Comparison of ENCODE assay signal across 14 mouse cellular contexts in genomic region chr7:92981864-92982263, GRCm38 (mm10).
DNase-seq lines count a peak whose midpoint lies in the region; ATAC-seq and TF ChIP-seq lines count a peak whose summit lies in the region.
"Had no signal": no experiment of that assay in that cellular context is flagged by ENCODE, and none has a peak within 500 bp of the region (broad histone marks: within the 10 kb centered on the region; RNA-seq: fewer than 3 reads in every experiment).

No protein-coding gene starts in this region.

- peak; percentile 58 for TF ChIP-seq POLR2A in heart, adult 2 months (IDR thresholded peaks at IDR 0.05; ENCODE audit: insufficient read depth, low read depth, low read length)

- no peaks in the 10 kb centered on the region; the same call in 1 of the 2 replicates for H3K79me2 ChIP-seq in heart, adult 2 months (replicated peaks; ENCODE audit: control insufficient read depth, insufficient read depth, low read length)

- ATAC-seq in lung, postnatal 0 days = no peak; the same call in 1 of the 2 replicates
- ATAC-seq in heart, embryonic 15.5 days (replicated peaks; ENCODE audit: insufficient number of reproducible peaks, insufficient read depth, low FRiP score, low read depth) = 0 out of 2 replicates have a peak, but pooled peaks have one; percentile 50
- no peak for ATAC-seq in liver, embryonic 11.5 days (replicated peaks; ENCODE audit: low FRiP score)
- ATAC-seq in stomach, postnatal 0 days (ENCODE audit: low FRiP score, low TSS enrichment) = no peak
- ATAC-seq: forebrain, embryonic 16.5 days; hindbrain, embryonic 16.5 days had no signal

- 33% methylated on average over 2 of the region's 2 CpGs for WGBS in heart, adult 2 months
- WGBS in heart, embryonic 10.5 days = 68% methylated on average over 2 of the region's 2 CpGs
- WGBS in lung, postnatal 0 days = 28% methylated on average over 2 of the region's 2 CpGs
- 27% methylated on average over 2 of the region's 2 CpGs for WGBS in heart, embryonic 15.5 days
- 76% methylated on average over 2 of the region's 2 CpGs for WGBS in liver, embryonic 11.5 days
- WGBS in stomach, postnatal 0 days = 41% methylated on average over 2 of the region's 2 CpGs

- TF ChIP-seq CTCF in heart, adult 2 months (IDR thresholded peaks at IDR 0.05) = no peak
- TF ChIP-seq CTCF in lung, postnatal 0 days (IDR thresholded peaks at IDR 0.05) = no peak
- TF ChIP-seq CTCF in stomach, postnatal 0 days (IDR thresholded peaks at IDR 0.05; ENCODE audit: low read depth) = no peak

- peaks cover 3% of the 10 kb centered on the region for H3K4me1 ChIP-seq in heart, adult 2 months (ENCODE audit: control insufficient read depth, insufficient read depth, low read length)
- H3K4me1 ChIP-seq in heart, embryonic 10.5 days = no peaks in the 10 kb centered on the region
- no peaks in the 10 kb centered on the region for H3K4me1 ChIP-seq in lung, postnatal 0 days (ENCODE audit: insufficient read depth, low read depth, low read length)
- H3K4me1 ChIP-seq in heart, embryonic 15.5 days (replicated peaks) = no peaks in the 10 kb centered on the region
- no peaks in the 10 kb centered on the region for H3K4me1 ChIP-seq in liver, embryonic 11.5 days (replicated peaks; ENCODE audit: control insufficient read depth, insufficient read depth, low read length)
- no peaks in the 10 kb centered on the region for H3K4me1 ChIP-seq in stomach, postnatal 0 days (replicated peaks; ENCODE audit: control insufficient read depth, insufficient read depth)
- H3K4me1 ChIP-seq: lung, embryonic 15.5 days had no signal

- TF ChIP-seq EP300 in heart, adult 2 months (IDR thresholded peaks at IDR 0.05; ENCODE audit: insufficient read depth, low read depth, low read length) = peak; percentile 89; the same call in 1 of the 2 replicates
- TF ChIP-seq EP300 in lung, postnatal 0 days (IDR thresholded peaks at IDR 0.05) = no peak
- TF ChIP-seq EP300 in stomach, postnatal 0 days (optimal IDR thresholded peaks at IDR 0.05) = no peak

- H3K27ac ChIP-seq in heart, adult 2 months = peak overlapping the region; percentile 80
- no peak overlapping the region for H3K27ac ChIP-seq in heart, embryonic 10.5 days
- no peak overlapping the region for H3K27ac ChIP-seq in lung, postnatal 0 days (ENCODE audit: low read length)
- no peak overlapping the region for H3K27ac ChIP-seq in heart, embryonic 15.5 days
- H3K27ac ChIP-seq in liver, embryonic 11.5 days (ENCODE audit: low read depth, low read length) = no peak overlapping the region
- no peak overlapping the region for H3K27ac ChIP-seq in stomach, postnatal 0 days (replicated peaks)
- H3K27ac ChIP-seq: kidney, postnatal 0 days; lung, embryonic 15.5 days; neural tube, embryonic 13.5 days had no signal

- peaks cover 5% of the 10 kb centered on the region; the same call in 1 of the 2 replicates for H3K36me3 ChIP-seq in heart, adult 2 months (ENCODE audit: control insufficient read depth, insufficient read depth, low read length)
- H3K36me3 ChIP-seq in heart, embryonic 10.5 days = no peaks in the 10 kb centered on the region
- no peaks in the 10 kb centered on the region for H3K36me3 ChIP-seq in lung, postnatal 0 days (ENCODE audit: insufficient read depth, low read length)
- no peaks in the 10 kb centered on the region for H3K36me3 ChIP-seq in heart, embryonic 15.5 days
- H3K36me3 ChIP-seq in liver, embryonic 11.5 days (ENCODE audit: control insufficient read depth, insufficient read depth, low read length) = no peaks in the 10 kb centered on the region
- no peaks in the 10 kb centered on the region for H3K36me3 ChIP-seq in stomach, postnatal 0 days (ENCODE audit: control insufficient read depth, insufficient read depth, low read length)
- H3K36me3 ChIP-seq: lung, embryonic 15.5 days; neural tube, embryonic 13.5 days had no signal

- DNase-seq in heart, adult 2 months = peak; percentile 64 to 81
- no peak for DNase-seq in heart, embryonic 10.5 days (ENCODE audit: low spot score)
- DNase-seq in lung, postnatal 0 days (ENCODE audit: low spot score) = peak; percentile 23
- DNase-seq in lung, postnatal 25 days (ENCODE audit: low spot score) = no peak
- DNase-seq in liver, embryonic 11.5 days (ENCODE audit: low spot score) = no peak
- no peak for DNase-seq in stomach, postnatal 0 days (ENCODE audit: low spot score)
- DNase-seq: thymus, adult 18-20 months had no signal

- no peak overlapping the region for H3K4me2 ChIP-seq in lung, postnatal 0 days (replicated peaks; ENCODE audit: low read depth, low read length)
- H3K4me2 ChIP-seq in heart, embryonic 15.5 days = no peak overlapping the region
- no peak overlapping the region for H3K4me2 ChIP-seq in liver, embryonic 11.5 days
- no peak overlapping the region for H3K4me2 ChIP-seq in stomach, postnatal 0 days (replicated peaks; ENCODE audit: low read depth)
- H3K4me2 ChIP-seq: lung, embryonic 15.5 days; neural tube, embryonic 13.5 days had no signal

- H3K4me3 ChIP-seq in heart, adult 2 months = peak overlapping the region; percentile 41
- H3K4me3 ChIP-seq in heart, embryonic 10.5 days = no peak overlapping the region
- no peak overlapping the region for H3K4me3 ChIP-seq in lung, postnatal 0 days (ENCODE audit: low read depth, low read length)
- H3K4me3 ChIP-seq in heart, embryonic 15.5 days = no peak overlapping the region
- H3K4me3 ChIP-seq in liver, embryonic 11.5 days (ENCODE audit: low read depth, low read length) = no peak overlapping the region
- no peak overlapping the region for H3K4me3 ChIP-seq in stomach, postnatal 0 days (ENCODE audit: low read depth, low read length)
- H3K4me3 ChIP-seq: erythroblast, embryonic 14.5 days; lung, embryonic 15.5 days; neural tube, embryonic 13.5 days had no signal

- H3K27me3 ChIP-seq in heart, adult 2 months (ENCODE audit: control insufficient read depth, insufficient read depth, low read length) = no peaks in the 10 kb centered on the region
- H3K27me3 ChIP-seq in heart, embryonic 10.5 days (ENCODE audit: insufficient read depth, poor library complexity, severe bottlenecking) = no peaks in the 10 kb centered on the region
- H3K27me3 ChIP-seq in lung, postnatal 0 days (replicated peaks; ENCODE audit: insufficient read depth, low read length) = no peaks in the 10 kb centered on the region
- H3K27me3 ChIP-seq in heart, embryonic 15.5 days = no peaks in the 10 kb centered on the region
- H3K27me3 ChIP-seq in liver, embryonic 11.5 days (replicated peaks; ENCODE audit: control insufficient read depth, insufficient read depth, low read length) = no peaks in the 10 kb centered on the region
- H3K27me3 ChIP-seq in stomach, postnatal 0 days (ENCODE audit: control insufficient read depth, insufficient read depth, low read length) = no peaks in the 10 kb centered on the region
- H3K27me3 ChIP-seq: lung, embryonic 15.5 days; neural tube, embryonic 13.5 days had no signal

- no peak overlapping the region for H3K9ac ChIP-seq in heart, adult 2 months (ENCODE audit: low read depth, low read length)
- H3K9ac ChIP-seq in lung, postnatal 0 days (replicated peaks; ENCODE audit: low read depth) = no peak overlapping the region
- H3K9ac ChIP-seq in heart, embryonic 15.5 days = no peak overlapping the region
- no peak overlapping the region for H3K9ac ChIP-seq in liver, embryonic 11.5 days (ENCODE audit: low read depth, low read length)
- no peak overlapping the region for H3K9ac ChIP-seq in stomach, postnatal 0 days (ENCODE audit: low read length)
- H3K9ac ChIP-seq: lung, embryonic 15.5 days; neural tube, embryonic 13.5 days had no signal

- no peaks in the 10 kb centered on the region for H3K9me3 ChIP-seq in heart, embryonic 10.5 days
- H3K9me3 ChIP-seq in lung, postnatal 0 days (ENCODE audit: low read length) = no peaks in the 10 kb centered on the region
- H3K9me3 ChIP-seq in heart, embryonic 15.5 days (replicated peaks) = no peaks in the 10 kb centered on the region
- H3K9me3 ChIP-seq in liver, embryonic 11.5 days (ENCODE audit: control insufficient read depth, low read length) = no peaks in the 10 kb centered on the region
- H3K9me3 ChIP-seq in stomach, postnatal 0 days (ENCODE audit: control insufficient read depth, low read length) = no peaks in the 10 kb centered on the region
- H3K9me3 ChIP-seq: lung, embryonic 15.5 days; neural tube, embryonic 13.5 days had no signal

- intact Hi-C loops in heart, adult 2 months (cut with DNase I) = no loop called here

Comparison
In these comparisons a context has a peak if more than half of its experiments do, and no peak if none do; other contexts are left out.
1. DNase-seq: peak in heart, adult 2 months (2 of 2) and lung, postnatal 0 days (single experiment); none in heart, embryonic 10.5 days (single experiment), lung, postnatal 25 days (single experiment), liver, embryonic 11.5 days (single experiment) and stomach, postnatal 0 days (single experiment).